Mouse (Mus musculus) CH12.LX (cell line): ENCODE results near the gene Adprhl2.

Source experiments
- CHD1 ChIP-seq: IDR thresholded peaks from 2 replicates; pipeline ENCODE4 v1.6.1; 2012; ENCODE audit warnings: low read depth, low read length, improper control_type of control experiment, inconsistent platforms
- CTCF ChIP-seq, 2 experiments: IDR thresholded peaks in 1 of 2; conservative IDR thresholded peaks in 1 of 2; 2 replicates each; pipeline ENCODE4 v1.5.1; 2011 to 2012; ENCODE audit warnings: low read depth in 2 of 2, low read length in 2 of 2, improper control_type of control experiment in 1 of 2, inconsistent platforms in 1 of 2, mild to moderate bottlenecking in 1 of 2, moderate library complexity in 1 of 2
- EP300 ChIP-seq: IDR thresholded peaks from 2 replicates; pipeline ENCODE4 v1.6.1; 2011; ENCODE audit warnings: low read length, improper control_type of control experiment
- JUN ChIP-seq: IDR thresholded peaks from 2 replicates; pipeline ENCODE4 v1.6.1; 2011; ENCODE audit warnings: low read depth, mild to moderate bottlenecking, low read length, improper control_type of control experiment, moderate library complexity; ENCODE audit not compliant: insufficient read depth
- MAFK ChIP-seq: IDR thresholded peaks from 2 replicates; pipeline ENCODE4 v1.6.1; 2011; ENCODE audit warnings: low read length, improper control_type of control experiment; ENCODE audit not compliant: insufficient replicate concordance
- UBTF ChIP-seq: IDR thresholded peaks from 2 replicates; pipeline ENCODE4 v1.6.1; 2012; ENCODE audit warnings: low read depth, mild to moderate bottlenecking, inconsistent platforms, low read length, improper control_type of control experiment, moderate library complexity

GRCm38 (mm10) chr4:126283582-126283981 lies 37.9 kb downstream of the Adprhl2 start:
- no peak for TF ChIP-seq EP300
- no peak for TF ChIP-seq CTCF (conservative IDR thresholded peaks at IDR 0.05 in 1 of 2, IDR thresholded peaks at IDR 0.05 in 1 of 2; ENCODE audit: low read depth in 2 of 2, low read length in 2 of 2)
- no peak for TF ChIP-seq JUN
- no peak for TF ChIP-seq MAFK
- no peak for TF ChIP-seq CHD1
- no peak for TF ChIP-seq UBTF
